Mouse (Mus musculus) neural tube, embryonic 15.5 days (tissue): ENCODE measurements around the gene Defa20. TPM values are rescaled to one million over a fixed set of nuclear protein-coding genes. Genes with fewer than 3 reads are reported as not detected.
"Not testable (repeated sequence)": the region's sequence is repeated elsewhere in the genome, so short reads cannot be mapped to it uniquely, and the experiment has no call there.

Source experiments
- ATAC-seq: fragments of 200-750 bp; cut with Nextera tagmentation; 2 replicates; pipeline ENCODE4 v1.8.0; 2017; ENCODE audit warnings: mild to moderate bottlenecking, moderate TSS enrichment, moderate library complexity; ENCODE audit not compliant: low FRiP score
- H3K27ac ChIP-seq: fragments of 300-500 bp; sonication (generic); replicated peaks from 2 replicates; pipeline ENCODE4 v1.5.1; 2015; ENCODE audit warnings: mild to moderate bottlenecking, inconsistent platforms
- H3K27me3 ChIP-seq: fragments of 300-500 bp; sonication (generic); replicated peaks from 2 replicates; pipeline ENCODE4 v1.6.1; 2015; ENCODE audit warnings: inconsistent platforms
- H3K36me3 ChIP-seq: fragments of 300-500 bp; sonication (generic); 2 replicates; pipeline ENCODE4 v1.6.1; 2015; ENCODE audit warnings: inconsistent platforms
- H3K4me1 ChIP-seq: fragments of 300-500 bp; sonication (generic); 2 replicates; pipeline ENCODE4 v1.6.1; 2015; ENCODE audit warnings: inconsistent platforms
- H3K4me2 ChIP-seq: fragments of 300-500 bp; sonication (generic); 2 replicates; pipeline ENCODE4 v1.6.1; 2015; ENCODE audit warnings: inconsistent platforms, mild to moderate bottlenecking, moderate library complexity
- H3K4me3 ChIP-seq: fragments of 300-500 bp; sonication (generic); replicated peaks from 2 replicates; pipeline ENCODE4 v1.5.1; 2015; ENCODE audit warnings: mild to moderate bottlenecking, inconsistent platforms
- H3K9ac ChIP-seq: fragments of 300-500 bp; sonication (generic); replicated peaks from 2 replicates; pipeline ENCODE4 v1.6.1; 2015; ENCODE audit warnings: mild to moderate bottlenecking, inconsistent platforms
- H3K9me3 ChIP-seq: fragments of 300-500 bp; sonication (generic); replicated peaks from 2 replicates; pipeline ENCODE4 v1.6.1; 2016; ENCODE audit warnings: inconsistent platforms
- WGBS: fragments of 180-500 bp; shearing (Covaris S2); methylation state at CpG from one replicate; pipeline ENCODE4 v1.1.7; 2015; ENCODE audit warnings: mixed read lengths; 5-methylcytosine and 5-hydroxymethylcytosine counted together
- polyA plus RNA-seq: library from polyadenylated mRNA; unstranded; fragments of >200 nt; fragmentation: Nextera tagmentation; extraction: Ambion mirVana; gene quantifications from 2 replicates; pipeline ENCODE4 v1.2.1, GENCODE M21; 2015

The Defa20 gene
- polyA plus RNA-seq, result not detected in 2 replicates

GRCm38 (mm10) chr8:21508958-21509357 lies at the start of gene Defa20:
TSS of gene Defa20 (plus strand) at chr8:21509258.
- not testable (repeated sequence) for H3K9ac ChIP-seq, H3K9me3 ChIP-seq, ATAC-seq, H3K4me2 ChIP-seq, H3K27me3 ChIP-seq, H3K4me1 ChIP-seq, H3K4me3 ChIP-seq, H3K27ac ChIP-seq, H3K36me3 ChIP-seq
- no CpG with 5 or more reads among the region's 2 CpGs for WGBS

- WGBS, result no CpG with 5 or more reads among the region's 2 CpGs
- ATAC-seq, H3K9me3 ChIP-seq, H3K27me3 ChIP-seq, H3K4me1 ChIP-seq, H3K36me3 ChIP-seq, H3K4me2 ChIP-seq, H3K4me3 ChIP-seq, H3K9ac ChIP-seq, H3K27ac ChIP-seq: not testable (repeated sequence)
Observed at GRCm38 (mm10) chr8:21528732-21529131, 19.7 kb downstream of the Defa20 start, which contains the start of gene Defa32. TSS of gene Defa32 (plus strand) at chr8:21529032.

Other genes starting within 250 kb of the Defa20 start
- gene Defa27, start 193.7 kb upstream of the Defa20 start, polyA plus RNA-seq, result not detected in 2 replicates
- not detected in 2 replicates for gene Defa29, start 182.2 kb upstream of the Defa20 start, polyA plus RNA-seq
- gene Defa2, start 130.7 kb upstream of the Defa20 start, polyA plus RNA-seq, result not detected in 2 replicates
- gene Defa33, start 117.4 kb upstream of the Defa20 start, polyA plus RNA-seq, result not detected in 2 replicates
- gene Defa36, start 81.8 kb upstream of the Defa20 start, polyA plus RNA-seq, result not detected in 2 replicates
- not detected in 2 replicates for gene Gm7849, start 52.7 kb upstream of the Defa20 start, polyA plus RNA-seq
- gene Defa32, start 19.8 kb downstream of the Defa20 start, polyA plus RNA-seq, result not detected in 2 replicates
- gene Defa37, start 56.1 kb downstream of the Defa20 start, polyA plus RNA-seq, result not detected in 2 replicates
- gene Defa28, start 73.7 kb downstream of the Defa20 start, polyA plus RNA-seq, result not detected in 2 replicates
- not detected in 2 replicates for gene Gm7861, start 85.2 kb downstream of the Defa20 start, polyA plus RNA-seq
- gene Defa26, start 108.9 kb downstream of the Defa20 start, polyA plus RNA-seq, result not detected in 2 replicates
- gene Defa17, start 146.5 kb downstream of the Defa20 start, polyA plus RNA-seq, result 1.1 TPM in 1 of 2 replicates, not detected in the other
- gene Defa34, start 156.5 kb downstream of the Defa20 start, polyA plus RNA-seq, result not detected in 2 replicates
- gene AY761184, start 194.4 kb downstream of the Defa20 start, polyA plus RNA-seq, result not detected in 2 replicates
- 1.0 TPM in 1 of 2 replicates, not detected in the other for gene Defa24, start 225.2 kb downstream of the Defa20 start, polyA plus RNA-seq